Mouse (Mus musculus) frontal cortex, postnatal 10 days (tissue): ENCODE measurements at regions not wholly inside any gene's neighbourhood (a gene's known extent, or its start where the extent isn't known, plus 50 kb on each side); places are given as distances from the start of the nearest gene placed in this dataset.
"Not testable (repeated sequence)": the region's sequence is repeated elsewhere in the genome, so short reads cannot be mapped to it uniquely, and the experiment has no call there.

Source experiments
- DNase-seq, 2 experiments: peaks; one replicate each; pipeline ENCODE4 v3.0.0; 2022; ENCODE audit warnings: low spot score in 2 of 2, mixed read lengths in 1 of 2

DNA sequence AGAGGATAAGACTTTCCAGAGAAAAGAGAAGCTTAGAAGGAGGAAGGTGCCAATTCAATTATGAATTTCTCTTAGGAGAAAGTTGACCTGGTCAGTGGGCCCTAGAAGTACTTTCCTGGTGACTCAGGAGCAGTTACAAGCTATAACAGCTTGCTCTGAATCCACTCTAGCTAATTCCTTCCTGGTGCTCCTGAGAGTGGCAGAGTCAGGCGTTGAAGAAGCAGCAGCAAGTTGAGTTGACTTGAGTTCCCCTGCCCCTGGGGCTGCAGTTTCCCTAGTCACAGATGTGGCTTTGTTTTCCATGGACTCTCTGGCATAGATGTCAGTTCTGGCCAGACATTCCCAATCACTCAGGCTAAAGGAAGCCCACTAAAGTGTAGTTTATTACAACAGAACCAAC is 85.9 kb downstream of the Osr1 start:
- DNase-seq: no peak

DNA sequence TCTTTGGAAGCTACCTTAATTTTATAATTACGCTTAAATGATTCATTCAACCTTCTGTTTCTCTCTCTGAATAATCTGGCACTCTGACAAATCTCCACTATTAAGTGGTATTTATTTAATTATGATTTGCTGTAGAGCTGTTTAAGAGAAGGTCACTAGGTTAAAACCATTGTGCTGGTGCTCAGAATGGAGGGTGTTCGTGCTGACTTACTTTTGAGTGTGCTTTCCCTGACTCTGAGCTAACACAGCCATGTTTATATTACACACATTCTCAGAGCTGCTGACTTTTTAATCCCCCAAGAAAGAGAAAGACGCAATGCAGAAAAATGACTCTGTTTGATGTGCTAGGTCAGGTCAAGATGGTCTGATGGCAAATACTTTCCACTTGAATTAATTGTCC is 86.4 kb downstream of the Osr1 start:
- DNase-seq: no peak

- DNase-seq: no peak
Measured at GRCm38 (mm10) chr12:9657199-9657766, 87.4 kb downstream of the Osr1 start.

- no peak for DNase-seq
Measured at GRCm38 (mm10) chr12:9657793-9658192, 87.9 kb downstream of the Osr1 start.

DNA sequence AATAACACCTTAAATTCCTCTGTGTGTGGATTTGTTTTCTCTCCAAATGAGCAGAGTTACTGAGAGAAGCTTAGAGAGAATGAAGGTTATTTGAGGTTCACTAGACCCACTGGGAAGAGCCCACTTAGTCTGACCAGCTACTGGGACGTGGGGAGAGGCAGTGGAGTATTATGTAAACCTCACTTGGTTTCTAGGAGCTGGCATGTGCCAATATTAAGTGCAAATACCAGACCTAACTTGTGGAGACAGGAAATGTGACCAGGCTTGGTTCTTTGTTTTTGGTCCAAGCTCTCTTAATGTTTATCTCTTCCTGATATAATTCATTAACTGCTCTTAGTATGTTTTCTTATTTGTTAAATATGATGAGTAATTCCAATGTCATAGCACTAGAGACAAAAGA is 90.4 kb downstream of the Osr1 start:
- DNase-seq: no peak

DNA sequence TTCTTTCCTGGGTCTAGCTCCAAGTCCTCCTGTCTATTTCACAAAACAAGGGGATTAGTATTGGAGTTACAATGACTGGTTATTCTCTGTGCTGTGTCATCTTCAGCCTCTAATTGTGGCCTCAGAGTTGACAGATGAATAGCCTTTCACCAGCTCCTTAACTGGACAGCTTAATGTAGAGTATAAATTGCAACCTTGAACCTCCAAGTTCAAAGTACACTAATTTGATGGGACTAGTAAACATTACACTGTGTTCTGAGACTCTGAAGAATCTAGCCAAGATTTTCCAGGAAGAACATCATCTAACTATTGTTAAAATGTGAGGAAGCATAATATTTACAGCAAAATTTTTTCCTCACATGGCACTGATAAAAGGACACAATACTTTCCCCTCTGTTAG is 118.9 kb downstream of the Osr1 start:
- no peak for DNase-seq

DNA sequence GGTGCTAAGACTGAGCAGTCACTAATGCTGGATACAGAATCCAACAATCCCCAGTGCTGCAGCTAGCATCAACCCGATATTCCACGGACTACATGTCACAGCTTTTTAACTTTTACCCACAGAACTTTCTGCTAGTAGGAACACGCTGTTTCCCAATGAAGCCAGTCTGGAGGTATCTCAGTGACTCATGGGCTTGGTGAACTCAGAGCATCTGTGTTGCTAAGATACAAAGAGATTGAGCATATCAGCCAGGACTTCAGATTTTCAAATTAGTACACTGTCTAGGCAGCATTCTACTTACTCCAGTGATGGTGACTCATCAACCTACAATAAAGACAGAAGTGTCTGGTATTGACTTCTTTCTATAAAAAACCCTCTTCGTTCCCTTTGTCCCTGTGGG is 119.6 kb downstream of the Osr1 start:
- peak in 1 of 2 experiments; percentile 10 for DNase-seq

DNA sequence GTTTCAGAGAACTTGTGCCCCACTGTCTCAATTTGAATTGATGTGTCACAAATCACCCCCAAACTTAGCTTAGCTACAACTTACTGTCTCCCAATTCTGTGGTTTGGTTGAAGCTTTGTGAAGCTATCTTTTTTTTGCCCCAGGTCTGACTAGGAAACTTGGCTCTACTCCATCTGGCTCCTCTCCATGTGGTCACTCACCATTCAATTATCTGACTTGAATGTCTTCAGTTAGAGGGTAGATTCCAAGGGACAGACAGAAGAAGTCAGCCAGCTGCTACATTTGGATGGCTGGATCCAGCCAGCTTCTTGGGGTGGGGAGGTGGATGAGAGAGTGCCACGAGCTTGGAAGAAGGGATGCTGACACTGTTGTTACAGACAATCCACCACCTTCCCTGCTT is 163.0 kb downstream of the Osr1 start:
- DNase-seq: no peak

DNA sequence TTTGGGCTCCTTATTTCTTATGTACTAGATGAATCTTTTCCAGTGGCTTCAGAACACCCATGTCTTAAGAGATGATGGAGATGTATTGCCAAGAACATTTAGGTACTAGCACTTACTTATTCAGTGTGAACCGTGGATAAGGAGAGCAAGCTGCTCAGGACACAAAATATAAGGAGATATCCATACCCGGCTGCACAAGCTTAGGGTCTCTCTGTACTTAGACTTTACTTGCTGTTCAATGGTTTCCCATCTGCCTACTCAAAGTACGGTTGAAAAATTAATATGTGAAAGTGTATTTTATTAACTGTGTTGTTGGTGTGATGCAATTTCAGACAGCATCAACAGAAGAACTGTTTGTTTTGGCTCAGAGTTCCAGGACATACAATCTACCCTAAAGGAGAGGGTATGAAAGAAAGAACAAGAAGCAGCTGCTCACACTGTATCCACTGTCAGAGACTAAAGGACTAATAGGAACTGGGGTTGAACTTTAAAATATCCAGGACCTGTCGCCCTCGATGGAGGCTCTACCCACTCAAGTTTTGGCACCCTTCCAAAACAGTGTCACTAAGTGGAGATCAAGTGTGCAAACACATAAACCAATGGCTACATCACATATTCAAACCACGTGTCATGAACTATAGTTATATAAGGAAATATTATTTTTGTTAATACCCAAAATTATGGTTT is 174.9 kb downstream of the Osr1 start:
- no peak for DNase-seq

GRCm38 (mm10) chr12:9751261-9752078 is 181.6 kb downstream of the Osr1 start:
- DNase-seq: no peak

GRCm38 (mm10) chr12:9752079-9752450 is 182.1 kb downstream of the Osr1 start:
- no peak for DNase-seq

DNA sequence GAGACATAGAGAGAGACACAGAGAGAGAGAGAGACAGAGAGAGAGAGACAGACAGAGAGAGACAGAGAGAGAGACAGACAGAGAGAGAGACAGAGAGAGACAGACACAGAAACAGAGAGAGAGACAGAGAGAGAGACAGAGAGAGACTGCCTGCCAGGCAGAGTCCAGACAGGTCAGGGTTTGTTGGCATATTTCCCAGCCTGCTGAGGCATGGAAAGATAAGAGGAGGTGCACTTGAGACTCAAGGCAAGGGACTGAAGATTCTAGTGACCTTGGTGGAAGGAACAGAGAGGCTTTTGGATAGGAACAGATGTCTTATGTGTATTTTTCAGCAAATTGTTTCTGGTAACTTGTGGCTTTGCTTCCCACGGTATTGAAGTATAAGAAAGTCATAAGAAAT is 186.5 kb downstream of the Osr1 start:
- DNase-seq: no peak

- no peak for DNase-seq
Measured at GRCm38 (mm10) chr12:9760818-9761217, 190.9 kb downstream of the Osr1 start.

DNA sequence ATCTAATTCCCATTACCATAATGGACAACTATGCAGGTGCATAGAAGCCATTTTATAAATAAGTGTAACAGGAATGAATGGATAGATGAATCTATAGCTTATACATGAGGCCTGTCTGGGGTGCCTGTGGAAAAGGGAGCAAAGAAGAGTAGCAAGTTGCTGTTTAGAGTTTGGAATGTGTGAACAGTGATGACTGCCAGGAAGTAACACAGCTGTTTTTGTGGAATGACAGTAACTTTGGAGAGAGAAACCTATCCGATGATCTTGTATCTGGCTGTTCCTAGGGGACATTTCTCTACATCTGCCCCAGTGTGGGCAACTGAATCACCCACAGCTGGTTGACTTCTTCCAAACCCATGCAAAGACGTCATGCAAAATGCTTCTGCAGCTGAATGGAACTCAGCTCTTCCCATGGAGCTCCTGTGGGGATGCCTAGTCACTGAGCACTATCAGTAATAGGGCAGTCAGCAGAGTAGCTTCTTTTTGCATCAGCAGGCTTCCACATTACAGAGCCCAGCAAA is 192.4 kb downstream of the Osr1 start:
- not testable (repeated sequence) for DNase-seq

- no peak for DNase-seq
Measured at GRCm38 (mm10) chr12:9762842-9763241, 192.9 kb downstream of the Osr1 start.

- no peak for DNase-seq
Measured at GRCm38 (mm10) chr12:9770908-9771307, 201.0 kb downstream of the Osr1 start.

- DNase-seq: no peak
Measured at GRCm38 (mm10) chr12:9772875-9773274, 203.0 kb downstream of the Osr1 start.

DNA sequence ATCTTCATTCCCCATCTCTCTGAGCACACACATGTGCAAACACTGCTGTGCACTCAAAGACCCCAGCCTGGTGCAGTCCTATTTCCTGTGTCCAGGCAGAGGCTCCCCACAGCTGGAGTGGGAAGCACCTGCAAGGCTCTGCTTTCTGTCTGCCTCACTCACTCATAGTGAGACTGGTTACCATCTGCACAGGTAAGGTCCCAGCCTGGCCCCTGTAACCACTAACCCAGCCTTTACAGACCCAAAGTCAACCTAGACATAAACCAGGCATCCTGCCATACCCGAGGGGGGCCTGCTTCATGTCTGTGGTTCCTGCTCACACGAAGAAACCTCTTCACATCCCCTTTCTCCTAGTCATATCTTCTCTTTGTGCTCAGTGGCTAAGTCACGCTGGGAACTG is 232.4 kb downstream of the Osr1 start:
- no peak for DNase-seq

DNA sequence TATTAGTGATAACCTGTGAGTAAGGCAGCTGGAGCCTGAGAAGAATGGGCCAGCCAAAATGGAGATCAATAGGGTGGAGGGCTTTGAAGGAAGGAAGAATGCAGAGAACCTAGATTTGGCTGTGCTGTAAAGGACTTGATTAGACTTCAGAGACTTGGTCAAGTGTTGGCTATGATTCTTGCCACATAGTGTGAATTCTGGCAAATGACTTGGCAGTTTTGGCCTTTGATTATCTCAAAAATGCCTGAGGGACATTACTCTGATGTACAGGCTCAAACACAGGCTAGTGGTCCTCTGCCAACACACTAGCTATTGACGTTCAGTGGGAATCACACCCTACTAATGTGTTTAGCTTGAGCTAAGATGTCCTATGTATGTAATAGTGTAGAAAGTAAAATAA is 237.5 kb downstream of the Osr1 start:
- no peak for DNase-seq

GRCm38 (mm10) chr12:9833273-9833672 is 263.4 kb downstream of the Osr1 start:
- no peak for DNase-seq

- no peak for DNase-seq
Measured at GRCm38 (mm10) chr12:9839198-9839845, 269.4 kb downstream of the Osr1 start.

- no peak for DNase-seq
Measured at GRCm38 (mm10) chr12:9839949-9840348, 270.0 kb downstream of the Osr1 start.
